Comparison of ENCODE assay signal across 26 mouse cellular contexts in genomic region chr10:122683819-122684330, GRCm38 (mm10). TPM values are rescaled to one million over a fixed set of nuclear protein-coding genes. Genes with fewer than 3 reads are reported as not detected.
DNase-seq lines count a peak whose midpoint lies in the region; ATAC-seq lines count a peak whose summit lies in the region.
"Had no signal": no experiment of that assay in that cellular context is flagged by ENCODE, and none has a peak within 500 bp of the region (broad histone marks: within the 10 kb centered on the region; RNA-seq: fewer than 3 reads in every experiment).

No protein-coding gene starts in this region.

- no peak overlapping the region for H3K4me2 ChIP-seq in kidney, embryonic 14.5 days (replicated peaks; ENCODE audit: low read depth, low read length)
- no peak overlapping the region for H3K4me2 ChIP-seq in midbrain, embryonic 11.5 days
- no peak overlapping the region for H3K4me2 ChIP-seq in midbrain, embryonic 13.5 days (replicated peaks)
- H3K4me2 ChIP-seq: forebrain, embryonic 13.5 days; heart, embryonic 12.5 days; heart, embryonic 15.5 days; hindbrain, embryonic 13.5 days had no signal

- no peak overlapping the region for H3K27ac ChIP-seq in kidney, embryonic 14.5 days (ENCODE audit: low read depth, low read length)
- H3K27ac ChIP-seq in midbrain, embryonic 11.5 days (ENCODE audit: low read depth, low read length), result no peak overlapping the region
- no peak overlapping the region for H3K27ac ChIP-seq in midbrain, embryonic 13.5 days
- H3K27ac ChIP-seq: forebrain, embryonic 10.5 days; forebrain, embryonic 13.5 days; heart, embryonic 15.5 days; hindbrain, embryonic 10.5 days; hindbrain, embryonic 13.5 days had no signal

- peaks cover 7% of the 10 kb centered on the region; the same call in 1 of the 2 replicates for H3K27me3 ChIP-seq in kidney, embryonic 14.5 days (ENCODE audit: control insufficient read depth, insufficient read depth, low read length)
- peaks cover 6% of the 10 kb centered on the region; the same call in 1 of the 2 replicates for H3K27me3 ChIP-seq in midbrain, embryonic 11.5 days (ENCODE audit: control insufficient read depth, insufficient read depth, low read length)
- peaks cover 4% of the 10 kb centered on the region; the same call in 1 of the 2 replicates for H3K27me3 ChIP-seq in midbrain, embryonic 13.5 days
- H3K27me3 ChIP-seq: forebrain, embryonic 13.5 days; heart, embryonic 12.5 days; heart, embryonic 15.5 days had no signal

- H3K4me1 ChIP-seq in kidney, embryonic 14.5 days (ENCODE audit: control insufficient read depth, insufficient read depth, low read length), result 0 out of 2 replicates have a peak, but pooled peaks cover 14% of the 10 kb centered on the region
- peaks cover 9% of the 10 kb centered on the region; the same call in 1 of the 2 replicates for H3K4me1 ChIP-seq in midbrain, embryonic 11.5 days (ENCODE audit: control insufficient read depth, insufficient read depth, low read length)
- H3K4me1 ChIP-seq in midbrain, embryonic 13.5 days (replicated peaks), result peaks cover 14% of the 10 kb centered on the region

- no peaks in the 10 kb centered on the region; the same call in 1 of the 2 replicates for H3K36me3 ChIP-seq in kidney, embryonic 14.5 days (ENCODE audit: control insufficient read depth, insufficient read depth, low read length)
- no peaks in the 10 kb centered on the region for H3K36me3 ChIP-seq in midbrain, embryonic 11.5 days (ENCODE audit: control insufficient read depth, insufficient read depth, low read length)
- peaks cover 4% of the 10 kb centered on the region; the same call in 1 of the 2 replicates for H3K36me3 ChIP-seq in midbrain, embryonic 13.5 days
- H3K36me3 ChIP-seq: forebrain, embryonic 10.5 days; heart, embryonic 12.5 days; heart, embryonic 15.5 days; hindbrain, embryonic 10.5 days had no signal

- ATAC-seq in kidney, embryonic 14.5 days (ENCODE audit: low FRiP score, low TSS enrichment), result no peak
- no peak for ATAC-seq in midbrain, embryonic 11.5 days (ENCODE audit: low FRiP score)
- ATAC-seq in midbrain, embryonic 13.5 days, result no peak
- no peak for ATAC-seq in megakaryocyte, adult 5-6 weeks (ENCODE audit: poor library complexity, severe bottlenecking)
- ATAC-seq: activated CD4-positive, CD25-positive, alpha-beta regulatory T cell, adult 4 months; forebrain, embryonic 13.5 days; forebrain, embryonic 16.5 days had no signal

- peak; percentile 59 for DNase-seq in heart, adult 11 months
- no peak for DNase-seq in heart, adult 9 months (ENCODE audit: low spot score in 2 of 2)
- DNase-seq in kidney, adult 9 months, result peak; percentile 28
- DNase-seq in midbrain, embryonic 11.5 days (ENCODE audit: low spot score, missing footprints), result peak; percentile 79
- DNase-seq in embryo, embryonic 10.5 days (ENCODE audit: low spot score), result no peak
- DNase-seq: adrenal gland, adult 8-10 months; adrenal gland, postnatal 25 days; cerebellum, adult 11-12 months; cerebellum, adult 8-10 months; cerebellum, postnatal 10 days; cerebellum, postnatal 36 days; gastrocnemius, postnatal 10 days; gastrocnemius, postnatal 36 days; heart, postnatal 10 days; heart, postnatal 36 days had no signal

- WGBS in kidney, embryonic 14.5 days, result 64% methylated on average over 5 of the region's 5 CpGs
- 83% methylated on average over 5 of the region's 5 CpGs for WGBS in midbrain, embryonic 11.5 days
- WGBS in midbrain, embryonic 13.5 days, result 91% methylated on average over 5 of the region's 5 CpGs

- no peak overlapping the region for H3K4me3 ChIP-seq in kidney, embryonic 14.5 days (ENCODE audit: low read length)
- no peak overlapping the region for H3K4me3 ChIP-seq in midbrain, embryonic 11.5 days (ENCODE audit: low read depth, low read length)
- no peak overlapping the region for H3K4me3 ChIP-seq in midbrain, embryonic 13.5 days (replicated peaks)
- H3K4me3 ChIP-seq: forebrain, embryonic 10.5 days; forebrain, embryonic 13.5 days; heart, embryonic 12.5 days; heart, embryonic 15.5 days; hindbrain, embryonic 10.5 days; hindbrain, embryonic 13.5 days had no signal

- no peaks in the 10 kb centered on the region for H3K9me3 ChIP-seq in kidney, embryonic 14.5 days (ENCODE audit: control insufficient read depth, low read length)
- H3K9me3 ChIP-seq in midbrain, embryonic 11.5 days (ENCODE audit: control insufficient read depth, low read length), result no peaks in the 10 kb centered on the region
- no peaks in the 10 kb centered on the region for H3K9me3 ChIP-seq in midbrain, embryonic 13.5 days
- H3K9me3 ChIP-seq: forebrain, embryonic 10.5 days; forebrain, embryonic 13.5 days; heart, embryonic 12.5 days; heart, embryonic 15.5 days; hindbrain, embryonic 10.5 days; hindbrain, embryonic 13.5 days had no signal

- no peak overlapping the region for H3K9ac ChIP-seq in kidney, embryonic 14.5 days (ENCODE audit: low read depth, low read length)
- H3K9ac ChIP-seq in midbrain, embryonic 11.5 days (ENCODE audit: low read length), result no peak overlapping the region
- no peak overlapping the region for H3K9ac ChIP-seq in midbrain, embryonic 13.5 days (replicated peaks)
- H3K9ac ChIP-seq: forebrain, embryonic 13.5 days; heart, embryonic 12.5 days; heart, embryonic 15.5 days; hindbrain, embryonic 13.5 days had no signal

RNA-seq across cellular contexts. Expression of gene Ppm1h, which starts 5.3 kb away (rescaled TPM):
- polyA plus RNA-seq in kidney, embryonic 14.5 days (2014; fragmentation: Nextera tagmentation; extraction: Ambion mirVana), result 17.3 and 22.2 TPM in 2 replicates
- polyA plus RNA-seq in midbrain, embryonic 11.5 days (2014; fragmentation: Nextera tagmentation; extraction: Ambion mirVana), result 5.4 and 5.9 TPM in 2 replicates
- 12.6 and 14.8 TPM in 2 replicates for polyA plus RNA-seq in midbrain, embryonic 13.5 days (2015; fragmentation: Nextera tagmentation; extraction: Ambion mirVana)
- 31.8 and 46.5 TPM in 2 replicates for total RNA-seq in megakaryocyte, adult 5-6 weeks (2015)
- total RNA-seq in megakaryocyte, adult 5-6 weeks (2017), result 27.9 and 36.6 TPM in 2 replicates

Comparison
In these comparisons a context has a peak if more than half of its experiments do, and no peak if none do; other contexts are left out.
1. DNase-seq: peak in heart, adult 11 months (single experiment), kidney, adult 9 months (single experiment) and midbrain, embryonic 11.5 days (single experiment); none in heart, adult 9 months (0 of 2) and embryo, embryonic 10.5 days (single experiment).